Mouse (Mus musculus) adrenal gland, postnatal 14 days (tissue): ENCODE results near the gene Actr3. TPM values are rescaled to one million over a fixed set of nuclear protein-coding genes. Genes with fewer than 3 reads are reported as not detected.
A peak's percentile ranks its signal among the peaks of the same experiment; 100 is the strongest.
"Not testable (repeated sequence)": the region's sequence is repeated elsewhere in the genome, so short reads cannot be mapped to it uniquely, and the experiment has no call there.

Experiments used
- DNase-seq: peaks from one replicate; pipeline ENCODE4 v3.0.0; 2021; ENCODE audit warnings: mixed read lengths
- total RNA-seq: library from RNA; stranded (reverse); gene quantifications from 2 replicates; pipeline ENCODE4 v1.2.3, GENCODE M21; 2021

The Actr3 gene
- total RNA-seq, 1 experiment from 2014 or later, result 161 TPM

DNA sequence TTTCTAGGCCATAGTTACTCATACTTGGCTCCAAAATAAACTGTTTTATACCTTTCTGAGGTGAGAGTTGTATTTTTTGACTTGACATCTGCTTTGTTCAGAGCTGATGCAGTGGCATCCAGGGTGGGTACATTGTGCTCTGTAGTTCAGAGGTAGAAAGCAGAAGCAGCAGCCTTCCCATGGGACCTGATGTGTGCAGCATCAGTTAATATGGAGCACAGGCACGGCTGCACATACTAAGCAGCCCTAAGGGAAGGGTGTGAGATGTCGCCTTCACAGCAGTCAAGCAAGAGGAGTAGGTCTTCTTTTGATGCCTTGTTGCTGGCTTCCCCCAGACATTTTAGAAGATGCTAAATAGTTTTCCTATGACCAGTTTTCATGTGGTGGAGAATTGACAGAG is 3.3 kb upstream of the Actr3 start:
- DNase-seq, result no peak

DNA sequence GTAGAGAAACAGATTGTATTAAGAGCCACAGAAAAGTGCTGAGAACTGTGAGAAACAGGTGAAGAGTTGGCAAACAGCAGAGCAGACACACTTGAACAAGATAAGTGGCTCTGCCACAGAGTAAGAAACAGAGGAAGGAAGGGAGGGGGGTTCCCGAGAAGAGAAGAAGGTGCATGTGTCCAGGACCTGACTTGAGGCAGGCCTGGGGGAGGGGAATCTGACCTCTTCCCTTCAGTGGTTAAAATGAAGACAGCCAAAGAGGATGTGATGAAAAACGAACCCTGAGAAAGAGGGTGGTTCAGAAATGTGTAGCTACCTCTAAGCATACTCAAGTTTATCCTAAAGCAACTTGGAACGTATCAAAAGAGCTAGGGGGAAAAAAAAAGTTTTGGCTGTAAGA is 2.4 kb upstream of the Actr3 start:
- no peak for DNase-seq

DNA sequence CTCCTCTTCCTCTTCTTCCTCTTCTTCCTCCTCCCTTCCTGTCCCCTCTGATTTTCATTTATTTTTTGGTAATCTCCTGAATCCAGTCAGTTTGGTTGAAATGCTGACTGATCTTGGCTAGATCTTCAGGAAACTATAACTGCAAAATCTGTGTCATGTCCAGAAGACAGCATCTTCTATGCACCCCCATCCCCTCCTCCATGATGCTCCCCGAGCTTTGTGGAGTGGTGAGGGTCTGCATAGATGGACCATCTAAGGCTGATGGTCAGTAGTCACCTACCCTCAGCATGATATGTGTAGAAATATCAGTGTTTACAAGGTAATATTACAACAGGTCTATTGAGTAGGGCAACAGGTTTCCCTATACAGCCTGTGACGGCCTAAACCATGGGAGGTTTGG is 1.6 kb upstream of the Actr3 start:
- DNase-seq, result no peak

DNA sequence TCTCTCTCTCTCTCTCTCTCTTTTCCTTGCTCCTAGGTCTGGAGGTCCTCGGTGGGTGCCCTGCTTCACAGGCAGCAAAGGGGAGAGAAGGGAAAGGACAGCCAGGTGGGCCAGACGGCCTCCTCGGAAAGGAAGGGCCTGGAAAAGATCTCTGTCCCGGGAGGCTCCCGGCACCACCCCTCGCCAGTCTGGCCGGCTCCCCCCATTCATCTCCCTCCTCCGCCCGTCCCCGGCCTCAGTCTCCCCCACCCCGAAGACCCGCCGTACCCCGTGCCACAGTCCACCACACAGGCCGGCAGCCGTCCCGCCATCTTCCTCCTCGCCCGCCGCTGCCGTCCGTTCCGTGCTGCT is 534 bp downstream of the Actr3 start:
- DNase-seq, result no peak

DNA sequence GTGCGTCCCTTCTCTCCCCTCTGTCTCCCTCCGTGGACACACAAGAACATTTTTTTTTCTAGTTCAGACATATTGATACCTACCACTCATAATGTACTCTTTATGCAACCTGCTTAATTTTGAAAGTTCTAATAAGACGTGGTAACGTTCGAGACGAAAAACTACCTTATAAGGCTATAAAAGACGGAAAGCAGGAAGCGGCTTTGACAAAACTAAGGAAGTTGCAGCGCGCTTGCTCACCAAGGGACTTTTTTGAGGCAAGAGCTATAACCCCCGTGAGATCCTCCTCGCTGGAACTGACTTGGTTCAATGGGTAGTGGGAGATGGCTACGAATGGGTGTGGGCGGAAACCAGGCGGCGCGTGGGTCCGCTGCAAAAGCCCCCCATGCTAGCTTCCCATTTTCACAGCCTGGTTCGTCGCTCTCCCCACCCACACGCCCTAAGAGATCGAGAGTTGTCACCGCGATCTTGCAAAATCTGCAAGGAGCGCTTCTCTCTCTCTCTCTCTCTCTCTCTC is 984 bp downstream of the Actr3 start:
- peak; percentile 59 for DNase-seq

DNA sequence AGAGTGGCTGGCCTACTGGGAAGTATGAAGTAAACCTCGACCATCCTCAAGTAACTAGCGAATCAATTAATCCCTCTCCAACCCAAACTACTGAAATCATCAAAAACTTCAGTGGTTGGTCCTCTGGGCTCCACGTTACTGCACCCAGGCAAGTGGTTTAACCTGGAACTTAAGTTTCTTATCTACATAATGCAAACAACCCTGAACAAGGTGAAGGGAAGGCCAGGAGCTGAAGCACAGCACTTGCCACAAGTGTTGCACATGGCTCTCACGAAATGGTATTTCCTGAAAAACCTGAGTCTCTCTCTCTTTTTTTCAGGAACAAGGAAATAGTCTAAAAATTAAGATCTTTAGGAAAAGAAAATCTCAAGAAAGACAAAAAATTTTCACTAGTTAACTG is 4.2 kb downstream of the Actr3 start:
- no peak for DNase-seq

DNA sequence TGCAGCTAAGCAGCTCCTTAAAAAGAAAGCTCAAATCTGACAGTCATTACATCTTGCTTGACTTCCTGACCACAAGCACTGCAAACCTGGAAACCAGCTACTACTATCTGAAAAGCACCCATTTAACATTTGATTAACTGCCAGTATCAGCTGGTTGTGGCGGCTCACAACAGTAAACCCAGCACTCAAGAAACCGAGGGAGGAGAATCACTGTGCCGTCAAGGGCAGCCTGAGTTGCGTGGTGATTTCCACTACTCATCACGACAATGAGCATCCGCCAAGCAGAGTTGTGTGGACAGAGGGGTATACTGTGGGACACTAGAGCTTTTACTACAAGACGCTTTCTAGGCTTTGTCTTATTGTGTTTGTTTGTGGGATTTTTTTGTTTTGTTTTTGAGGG is 4.8 kb downstream of the Actr3 start:
- peak; percentile 25 for DNase-seq

DNA sequence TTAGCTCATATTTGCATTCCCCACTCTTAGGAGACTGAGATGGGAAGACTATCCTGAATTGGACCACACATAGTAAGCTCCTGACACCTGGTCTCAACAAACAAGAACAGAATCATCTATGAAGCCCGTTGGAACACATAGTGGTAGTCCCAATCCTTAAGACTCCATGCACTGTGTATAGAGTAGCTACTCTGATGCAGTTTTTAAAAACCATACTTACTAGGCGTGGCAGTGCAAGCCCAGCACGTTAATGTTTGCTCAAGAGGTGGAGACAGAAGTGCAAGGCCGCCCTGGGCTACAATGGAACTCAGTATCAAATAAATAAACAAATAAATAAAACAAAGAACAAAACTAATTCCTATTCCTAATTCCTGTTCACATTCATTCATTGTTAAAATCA is 5.5 kb downstream of the Actr3 start:
- DNase-seq, result no peak

DNA sequence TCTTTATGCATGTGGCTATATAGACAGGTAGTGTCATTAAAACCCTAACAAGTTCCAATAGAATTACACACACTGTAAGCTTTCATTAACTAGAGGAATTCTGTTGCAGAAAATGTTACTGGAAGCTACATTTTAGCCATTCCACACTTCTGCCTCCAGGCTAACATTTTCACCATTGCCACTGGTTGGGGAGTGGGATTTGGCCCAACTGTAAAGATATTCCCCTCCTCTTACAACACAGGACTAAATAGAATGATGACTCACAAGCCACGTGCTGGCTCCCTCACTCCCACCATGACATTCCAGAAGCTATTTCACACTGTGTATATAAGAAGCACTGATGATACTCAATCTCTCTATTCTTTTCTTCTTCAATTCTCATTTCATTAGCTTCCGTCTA is 7.2 kb downstream of the Actr3 start:
- no peak for DNase-seq

DNA sequence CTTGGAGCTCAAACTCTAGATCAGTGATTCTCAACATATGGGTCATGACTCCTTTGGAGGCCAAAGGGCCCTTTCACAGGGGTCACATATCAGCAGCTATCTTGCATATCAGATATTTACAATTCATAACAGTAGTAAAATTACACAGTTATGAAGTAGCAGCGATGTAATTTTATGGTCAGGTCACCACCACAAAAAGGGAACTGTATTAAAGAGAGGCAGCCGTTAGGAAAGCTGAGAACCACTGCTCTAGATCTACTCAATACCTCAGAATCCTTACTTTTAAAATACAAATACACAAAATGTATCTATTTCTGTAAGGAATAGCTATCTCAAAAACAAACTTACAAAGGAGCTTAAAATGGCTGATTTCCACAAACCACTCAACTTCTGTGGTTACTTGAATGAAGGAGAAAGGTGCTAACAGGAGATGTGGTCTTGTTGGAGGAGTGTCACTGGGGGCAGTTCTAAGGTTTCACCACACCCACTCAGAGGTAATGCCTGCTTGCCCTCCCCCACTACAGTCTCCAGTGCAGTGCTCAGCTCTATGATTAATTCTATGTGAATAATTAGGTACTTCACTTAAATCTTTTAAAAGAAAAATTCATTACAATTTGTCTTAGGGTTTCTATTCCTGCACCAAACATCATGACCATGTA is 9.0 kb downstream of the Actr3 start:
- no peak for DNase-seq

DNA sequence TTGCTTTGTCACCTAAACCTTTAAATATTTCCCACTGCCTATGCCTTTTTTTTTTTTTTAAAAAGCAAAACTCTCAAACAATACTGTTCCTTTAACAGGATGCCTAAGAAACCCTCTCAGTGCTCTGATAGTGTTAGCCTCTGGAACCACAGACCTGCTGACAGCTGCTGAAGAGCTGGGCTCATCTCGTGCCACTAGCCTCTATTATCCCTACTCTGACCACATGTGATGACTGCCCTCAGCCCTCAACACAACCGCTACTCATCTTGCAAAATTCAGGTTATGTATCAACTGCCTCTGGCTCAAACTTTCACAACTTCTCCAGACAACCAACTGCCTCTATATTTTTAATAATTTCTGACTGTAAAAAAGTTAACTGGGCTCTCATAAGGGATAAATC is 15.6 kb downstream of the Actr3 start:
- DNase-seq, result no peak

DNA sequence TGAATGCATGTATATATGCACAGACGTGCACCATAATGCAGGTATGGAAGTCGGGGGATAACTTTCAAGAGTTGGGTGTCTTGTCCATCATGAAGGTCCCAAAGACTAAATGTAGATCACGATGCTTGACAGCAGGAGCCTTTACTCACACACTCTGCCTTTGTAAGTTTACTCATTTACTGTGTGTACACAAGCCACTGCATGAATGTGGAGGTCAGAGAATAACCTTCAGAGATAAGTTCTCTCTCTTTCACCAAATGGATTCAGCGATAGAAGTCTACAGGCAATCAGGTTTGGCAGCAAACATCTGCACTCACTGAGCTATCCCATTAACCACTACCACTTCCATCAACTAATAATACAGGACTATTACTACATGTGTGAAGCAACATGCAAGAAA is 16.8 kb downstream of the Actr3 start:
- no peak for DNase-seq

DNA sequence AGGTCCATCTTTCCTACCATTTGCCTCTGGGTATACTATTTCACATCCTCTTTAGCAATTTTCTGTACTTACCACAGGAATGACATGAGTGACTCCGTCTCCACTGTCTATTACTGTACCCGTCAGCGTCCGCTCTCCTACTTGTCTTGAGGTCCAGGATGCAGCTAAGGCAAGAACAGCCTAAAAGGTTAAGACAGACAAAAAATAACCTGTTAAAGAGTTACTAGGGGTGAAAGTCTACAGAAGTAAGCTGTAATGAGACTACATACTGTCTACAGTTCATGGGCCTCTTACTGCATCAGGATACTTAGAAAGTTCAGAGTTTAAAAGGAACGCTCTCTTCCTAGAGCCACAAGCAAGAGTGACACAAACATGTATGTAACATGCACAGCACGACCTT is 28.3 kb downstream of the Actr3 start:
- DNase-seq, result no peak

DNA sequence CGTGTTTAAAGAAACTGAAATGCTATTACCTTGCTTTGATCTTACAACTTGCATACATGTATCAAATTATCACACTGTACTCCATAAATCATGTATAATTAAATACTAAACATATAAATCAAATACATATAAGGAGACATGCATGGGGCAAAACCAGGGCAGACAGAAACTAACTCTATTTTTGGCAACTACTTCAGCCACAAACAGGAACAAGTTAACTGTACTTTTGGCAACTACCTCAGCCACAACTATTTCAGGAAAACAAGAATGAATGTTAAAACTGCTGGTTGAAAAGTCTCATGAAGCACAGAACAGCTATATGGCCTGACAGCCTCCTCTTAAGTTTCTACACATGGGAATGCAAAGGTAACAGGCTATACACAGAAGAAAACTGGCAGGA is 40.1 kb downstream of the Actr3 start:
- no peak for DNase-seq

DNA sequence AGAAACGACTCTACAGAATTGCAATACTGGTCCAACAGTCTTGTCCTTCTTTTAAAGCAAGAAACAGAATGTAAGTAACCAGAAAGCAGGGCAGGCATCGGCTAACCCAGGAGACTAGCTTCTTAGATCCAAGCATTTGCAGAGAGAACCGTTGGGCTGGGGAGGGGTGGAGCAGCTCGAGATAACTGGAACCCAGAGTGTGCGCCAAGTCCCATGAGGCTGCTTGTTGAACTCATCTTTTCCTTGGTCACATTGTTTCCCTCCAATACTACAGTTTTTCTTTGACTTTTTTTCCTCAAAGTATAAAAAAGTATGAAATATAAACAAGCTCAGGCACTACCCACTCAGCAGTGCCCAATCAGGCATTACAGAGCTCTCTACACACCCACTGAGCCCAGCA is 42.2 kb downstream of the Actr3 start:
- DNase-seq, result not testable (repeated sequence)

DNA sequence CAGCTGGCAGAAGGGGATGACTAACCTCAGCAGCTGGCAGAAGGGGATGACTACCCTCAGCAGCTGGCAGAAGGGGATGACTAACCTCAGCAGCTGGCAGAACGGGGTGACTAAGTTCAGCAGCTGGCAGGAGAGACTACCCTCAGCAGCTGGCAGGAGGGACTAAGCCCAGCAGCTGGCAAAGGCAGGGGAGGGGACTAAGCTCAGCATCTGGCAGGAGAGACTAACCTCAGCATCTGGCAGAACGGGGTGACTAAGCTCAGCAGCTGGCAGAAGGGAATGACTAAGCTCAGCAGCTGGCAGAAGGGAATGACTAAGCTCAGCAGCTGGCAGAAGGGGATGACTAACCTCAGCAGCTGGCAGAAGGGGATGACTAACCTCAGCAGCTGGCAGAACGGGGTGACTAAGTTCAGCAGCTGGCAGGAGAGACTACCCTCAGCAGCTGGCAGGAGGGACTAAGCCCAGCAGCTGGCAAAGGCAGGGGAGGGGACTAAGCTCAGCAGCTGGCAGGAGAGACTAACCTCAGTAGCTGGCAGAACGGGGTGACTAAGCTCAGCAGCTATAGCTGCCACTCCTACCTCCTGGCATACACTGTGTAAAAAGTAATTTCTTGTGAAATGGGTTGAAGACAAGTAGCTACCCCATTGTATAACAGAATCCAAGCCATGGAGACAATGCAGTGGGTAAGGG is 45.3 kb downstream of the Actr3 start:
- DNase-seq, result peak; percentile 12

DNA sequence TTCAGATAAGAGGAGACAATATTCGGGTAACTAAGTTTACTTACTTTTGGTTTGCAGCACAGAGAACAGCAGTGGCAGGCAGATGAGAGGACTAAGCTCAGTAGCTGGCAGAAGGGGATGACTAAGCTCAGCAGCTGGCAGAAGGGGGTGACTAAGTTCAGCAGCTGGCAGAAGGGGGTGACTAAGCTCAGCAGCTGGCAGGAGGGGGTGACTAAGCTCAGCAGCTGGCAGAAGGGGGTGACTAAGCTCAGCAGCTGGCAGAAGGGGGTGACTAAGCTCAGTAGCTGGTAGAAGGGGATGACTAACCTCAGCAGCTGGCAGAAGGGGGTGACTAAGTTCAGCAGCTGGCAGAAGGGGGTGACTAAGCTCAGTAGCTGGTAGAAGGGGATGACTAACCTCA is 45.9 kb downstream of the Actr3 start:
- DNase-seq, result peak; percentile 53

DNA sequence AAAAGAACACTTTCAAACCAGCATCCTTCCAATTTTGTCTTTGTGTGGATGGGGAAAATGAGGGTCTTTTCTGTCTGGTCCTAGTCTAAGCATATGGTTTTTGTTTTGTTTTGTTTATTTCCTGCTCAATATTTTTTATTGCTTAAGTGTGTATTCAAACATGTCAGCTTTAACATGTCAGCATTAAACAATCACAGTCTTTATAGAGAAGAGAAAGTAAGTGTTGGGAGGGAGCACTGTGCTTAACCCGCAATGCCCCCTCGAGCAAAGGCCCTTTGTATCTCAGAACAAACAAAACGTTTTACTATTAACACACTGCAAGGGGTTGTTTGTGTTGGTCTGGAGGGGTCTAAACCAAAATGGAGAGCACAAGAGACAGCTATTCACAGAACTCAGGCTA is 47.2 kb downstream of the Actr3 start:
- DNase-seq, result no peak

DNA sequence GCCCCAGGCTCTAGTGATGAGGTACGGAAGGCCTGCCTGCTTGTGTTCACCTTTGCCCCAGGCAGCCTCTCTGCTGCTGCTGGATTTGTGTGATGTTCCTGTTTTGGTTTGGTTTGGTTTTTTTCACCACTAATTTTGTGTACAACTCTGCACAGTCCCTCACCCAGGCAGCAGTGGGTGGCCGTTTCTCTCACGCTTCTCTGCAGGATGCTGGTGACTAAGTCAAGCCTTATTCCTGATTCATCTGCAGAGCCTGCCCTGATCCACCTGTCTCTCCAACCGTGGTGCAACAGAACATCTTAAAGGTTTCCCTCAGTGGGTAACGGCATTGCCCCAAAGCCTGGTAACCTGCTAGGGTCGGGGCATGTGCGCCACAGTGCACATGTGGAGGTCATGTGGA is 49.3 kb downstream of the Actr3 start:
- no peak for DNase-seq

DNA sequence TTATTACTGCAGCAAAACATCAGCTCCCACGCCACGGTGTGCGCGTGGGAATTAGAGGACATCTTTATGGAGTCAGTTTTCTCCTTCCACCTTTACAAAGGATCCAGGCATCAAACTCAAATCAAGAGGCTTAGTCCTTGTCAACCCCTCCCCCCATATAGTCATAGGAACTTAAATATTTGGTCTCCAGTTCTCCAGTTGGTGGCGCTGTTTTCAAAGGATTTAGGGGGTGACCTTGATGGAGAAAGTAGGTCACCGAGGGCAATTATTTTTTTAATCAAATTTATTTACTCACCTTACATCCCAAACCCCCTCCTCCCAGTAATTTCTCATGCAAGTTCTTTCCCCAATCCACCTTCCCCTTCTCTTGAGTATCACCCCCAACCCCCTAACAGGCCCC is 52.9 kb downstream of the Actr3 start:
- peak; percentile 55 for DNase-seq

DNA sequence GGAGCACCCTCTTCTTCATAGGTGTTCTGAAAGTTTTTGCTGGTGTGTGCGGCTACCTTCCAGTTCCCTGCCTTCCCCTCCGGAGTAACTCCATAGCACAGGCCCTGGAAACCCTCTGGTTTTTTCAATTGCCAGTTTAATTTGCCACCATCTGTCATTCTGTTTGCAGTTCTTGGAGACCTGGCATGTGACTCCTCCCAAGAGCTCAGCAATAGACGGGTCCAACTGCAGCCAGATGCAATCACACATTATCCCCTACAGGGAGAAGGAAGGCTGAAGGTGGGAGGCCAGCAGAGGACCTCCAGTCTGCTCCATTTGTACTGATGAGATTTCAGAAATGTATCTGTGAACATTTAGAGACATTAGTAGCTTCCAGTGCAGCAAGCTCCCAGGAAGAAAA is 56.6 kb downstream of the Actr3 start:
- DNase-seq, result no peak

DNA sequence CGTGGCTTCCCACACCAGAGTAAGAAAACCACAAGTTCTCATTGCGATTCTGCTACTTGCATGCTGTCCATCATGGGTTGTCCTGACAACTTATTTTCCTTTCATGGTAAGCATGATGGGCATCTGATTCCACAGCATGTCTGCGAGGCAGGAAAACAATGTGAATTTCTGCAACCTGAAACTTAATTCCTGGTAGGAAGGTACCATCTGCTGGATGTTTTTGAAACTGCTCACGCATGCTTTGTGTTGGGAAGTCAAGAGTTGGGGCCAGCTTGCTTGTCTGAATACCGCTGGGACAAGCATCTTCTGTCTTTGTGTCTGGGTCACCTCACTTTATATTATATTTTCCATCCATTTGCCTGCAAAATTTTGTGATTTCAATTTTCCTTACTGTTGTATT is 62.7 kb downstream of the Actr3 start:
- DNase-seq, result no peak

DNA sequence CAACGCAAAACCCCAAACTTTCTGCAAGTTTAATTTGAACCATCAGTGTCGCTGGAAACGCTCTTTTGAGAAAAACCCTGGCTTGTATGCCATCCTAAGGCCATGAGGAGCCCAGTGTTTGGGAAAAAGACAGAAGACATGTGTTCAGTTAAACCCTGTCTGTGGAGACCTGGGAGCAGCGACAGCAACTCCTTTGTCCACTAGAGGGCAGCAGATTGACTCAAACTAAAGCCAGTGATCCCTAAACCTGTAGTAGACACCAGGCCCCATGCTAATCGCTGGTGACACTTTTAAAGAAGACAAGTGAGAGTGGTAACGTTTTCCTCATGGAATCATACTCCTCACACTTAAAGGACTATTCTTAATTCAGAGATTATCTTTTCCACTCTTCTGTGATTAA is 64.7 kb downstream of the Actr3 start:
- peak; percentile 64 for DNase-seq

DNA sequence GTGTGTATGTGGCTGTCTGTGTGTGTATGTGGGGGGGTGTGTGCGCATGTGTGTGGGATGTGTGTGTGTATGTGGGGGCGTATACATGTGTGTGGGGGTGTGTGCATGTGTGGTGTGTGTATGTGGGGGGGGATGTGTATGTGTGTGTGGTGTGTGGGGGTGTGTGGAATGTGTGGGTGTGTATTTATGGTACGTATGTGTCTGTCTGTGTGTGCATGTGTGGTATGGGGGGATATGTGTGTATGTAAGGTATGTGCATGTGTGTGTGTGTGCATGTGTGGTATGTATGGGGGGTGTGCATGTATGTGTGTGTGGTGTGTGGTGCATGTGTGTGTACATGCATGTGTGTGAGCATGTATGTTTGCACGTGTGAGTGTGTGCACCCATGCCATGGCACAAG is 70.0 kb downstream of the Actr3 start:
- no peak for DNase-seq
